Mouse (Mus musculus): ENCODE measurements around the gene Serpinb7. TPM values are rescaled to one million over a fixed set of nuclear protein-coding genes. Genes with fewer than 3 reads are reported as not detected.

The Serpinb7 gene
- polyA plus RNA-seq, 1 experiment from 2014 or later: not detected

GRCm38 (mm10) chr1:107397481-107397880, 2.0 kb upstream of the Serpinb7 start:
- H3K36me3 ChIP-seq: no peaks in the 10 kb centered on the region
- no peak for ATAC-seq (ENCODE audit: low FRiP score)
- WGBS: 61% methylated on average over 1 of the region's 1 CpGs
- H3K4me2 ChIP-seq (replicated peaks): no peak overlapping the region
- no peak overlapping the region for H3K27ac ChIP-seq
- no peaks in the 10 kb centered on the region for H3K4me1 ChIP-seq
- H3K4me3 ChIP-seq: no peak overlapping the region
- H3K9ac ChIP-seq: no peak overlapping the region
- H3K27me3 ChIP-seq: no peaks in the 10 kb centered on the region
- H3K9me3 ChIP-seq (replicated peaks): no peaks in the 10 kb centered on the region

GRCm38 (mm10) chr1:107402082-107402481, 2.6 kb downstream of the Serpinb7 start:
- H3K9me3 ChIP-seq (replicated peaks): no peaks in the 10 kb centered on the region
- H3K4me3 ChIP-seq: no peak overlapping the region
- no peaks in the 10 kb centered on the region for H3K27me3 ChIP-seq
- no peak overlapping the region for H3K4me2 ChIP-seq (replicated peaks)
- no peak overlapping the region for H3K27ac ChIP-seq
- no peak overlapping the region for H3K9ac ChIP-seq
- H3K4me1 ChIP-seq: no peaks in the 10 kb centered on the region
- no peak for ATAC-seq (ENCODE audit: low FRiP score)
- 89% methylated on average over 4 of the region's 4 CpGs for WGBS
- H3K36me3 ChIP-seq: no peaks in the 10 kb centered on the region

- H3K4me3 ChIP-seq: no peak overlapping the region
- H3K27ac ChIP-seq: no peak overlapping the region
- no peaks in the 10 kb centered on the region for H3K4me1 ChIP-seq
- H3K36me3 ChIP-seq: no peaks in the 10 kb centered on the region
- H3K27me3 ChIP-seq: no peaks in the 10 kb centered on the region
- ATAC-seq (ENCODE audit: low FRiP score): no peak
- 42% methylated on average over 1 of the region's 1 CpGs for WGBS
- no peaks in the 10 kb centered on the region for H3K9me3 ChIP-seq (replicated peaks)
- H3K4me2 ChIP-seq (replicated peaks): no peak overlapping the region
- no peak overlapping the region for H3K9ac ChIP-seq
Measured at GRCm38 (mm10) chr1:107414650-107415049, 15.2 kb downstream of the Serpinb7 start.

- Histone ChIP-seq H3K9me3 (replicated peaks) (no peaks in the 10 kb centered on the region), H3K4me3 (no peak overlapping the region), H3K36me3 (no peaks in the 10 kb centered on the region), H3K9ac (no peak overlapping the region), H3K4me2 (replicated peaks) (no peak overlapping the region), H3K4me1 (no peaks in the 10 kb centered on the region), H3K27me3 (no peaks in the 10 kb centered on the region), H3K27ac (no peak overlapping the region)
- no peak for ATAC-seq (ENCODE audit: low FRiP score)
- WGBS: 79% methylated on average over 4 of the region's 4 CpGs
Measured at GRCm38 (mm10) chr1:107422487-107422886, 23.0 kb downstream of the Serpinb7 start.

- Histone ChIP-seq H3K9ac (no peak overlapping the region), H3K9me3 (replicated peaks) (no peaks in the 10 kb centered on the region), H3K27me3 (no peaks in the 10 kb centered on the region), H3K4me2 (replicated peaks) (no peak overlapping the region), H3K27ac (no peak overlapping the region), H3K36me3 (no peaks in the 10 kb centered on the region), H3K4me1 (no peaks in the 10 kb centered on the region), H3K4me3 (no peak overlapping the region)
- no peak for ATAC-seq (ENCODE audit: low FRiP score)
Measured at GRCm38 (mm10) chr1:107431253-107431652, 31.8 kb downstream of the Serpinb7 start.

- no peak overlapping the region for H3K27ac ChIP-seq
- H3K9me3 ChIP-seq (replicated peaks): no peaks in the 10 kb centered on the region
- H3K4me3 ChIP-seq: no peak overlapping the region
- no peaks in the 10 kb centered on the region for H3K36me3 ChIP-seq
- ATAC-seq (ENCODE audit: low FRiP score): no peak
- H3K27me3 ChIP-seq: no peaks in the 10 kb centered on the region
- H3K4me1 ChIP-seq: no peaks in the 10 kb centered on the region
- H3K9ac ChIP-seq: no peak overlapping the region
- H3K4me2 ChIP-seq (replicated peaks): no peak overlapping the region
- 87% methylated on average over 2 of the region's 2 CpGs for WGBS
Measured at GRCm38 (mm10) chr1:107435528-107435927, 36.1 kb downstream of the Serpinb7 start.

- WGBS: 92% methylated on average over 3 of the region's 3 CpGs
Measured at GRCm38 (mm10) chr1:107439462-107439861, 40.0 kb downstream of the Serpinb7 start.

GRCm38 (mm10) chr1:107445352-107445751, 45.9 kb downstream of the Serpinb7 start:
- Histone ChIP-seq H3K4me3 (no peak overlapping the region), H3K9ac (no peak overlapping the region), H3K9me3 (replicated peaks) (no peaks in the 10 kb centered on the region), H3K4me2 (replicated peaks) (no peak overlapping the region), H3K36me3 (no peaks in the 10 kb centered on the region), H3K4me1 (no peaks in the 10 kb centered on the region), H3K27ac (no peak overlapping the region), H3K27me3 (no peaks in the 10 kb centered on the region)
- WGBS: 79% methylated on average over 5 of the region's 5 CpGs
- no peak for ATAC-seq (ENCODE audit: low FRiP score)

More at GRCm38 (mm10) chr1:107439462-107439861, 40.0 kb downstream of the Serpinb7 start:
- Histone ChIP-seq H3K36me3 (no peaks in the 10 kb centered on the region), H3K9me3 (replicated peaks) (no peaks in the 10 kb centered on the region), H3K27ac (no peak overlapping the region), H3K9ac (no peak overlapping the region), H3K4me1 (no peaks in the 10 kb centered on the region), H3K27me3 (no peaks in the 10 kb centered on the region), H3K4me2 (replicated peaks) (no peak overlapping the region), H3K4me3 (no peak overlapping the region)
- no peak for ATAC-seq (ENCODE audit: low FRiP score)

- Histone ChIP-seq H3K4me2 (replicated peaks) (no peak overlapping the region), H3K9ac (no peak overlapping the region), H3K27ac (no peak overlapping the region), H3K9me3 (replicated peaks) (no peaks in the 10 kb centered on the region), H3K27me3 (no peaks in the 10 kb centered on the region), H3K36me3 (no peaks in the 10 kb centered on the region), H3K4me1 (no peaks in the 10 kb centered on the region), H3K4me3 (no peak overlapping the region)
- 86% methylated on average over 3 of the region's 3 CpGs for WGBS
- ATAC-seq (ENCODE audit: low FRiP score): no peak
Measured at GRCm38 (mm10) chr1:107447228-107447931, 47.9 kb downstream of the Serpinb7 start.

- no peak overlapping the region for H3K27ac ChIP-seq
- H3K4me3 ChIP-seq: no peak overlapping the region
- no peak overlapping the region for H3K9ac ChIP-seq
- H3K36me3 ChIP-seq: no peaks in the 10 kb centered on the region
- H3K4me2 ChIP-seq (replicated peaks): no peak overlapping the region
- no peaks in the 10 kb centered on the region for H3K27me3 ChIP-seq
- no peaks in the 10 kb centered on the region for H3K9me3 ChIP-seq (replicated peaks)
- no peak for ATAC-seq (ENCODE audit: low FRiP score)
- H3K4me1 ChIP-seq: no peaks in the 10 kb centered on the region
Measured at GRCm38 (mm10) chr1:107479909-107480308, 80.5 kb downstream of the Serpinb7 start.

GRCm38 (mm10) chr1:107481452-107481851, 82.0 kb downstream of the Serpinb7 start:
- peak; percentile 50 for ATAC-seq (ENCODE audit: low FRiP score)
- Histone ChIP-seq H3K4me1 (no peaks in the 10 kb centered on the region), H3K9ac (no peak overlapping the region), H3K9me3 (replicated peaks) (no peaks in the 10 kb centered on the region), H3K27me3 (no peaks in the 10 kb centered on the region), H3K27ac (no peak overlapping the region), H3K36me3 (no peaks in the 10 kb centered on the region), H3K4me2 (replicated peaks) (peak overlapping the region; percentile 36), H3K4me3 (no peak overlapping the region)
- WGBS: 33% methylated on average over 11 of the region's 11 CpGs

- Histone ChIP-seq H3K4me2 (replicated peaks) (no peak overlapping the region), H3K4me3 (no peak overlapping the region), H3K27me3 (no peaks in the 10 kb centered on the region), H3K9ac (no peak overlapping the region), H3K27ac (no peak overlapping the region), H3K9me3 (replicated peaks) (no peaks in the 10 kb centered on the region), H3K36me3 (no peaks in the 10 kb centered on the region), H3K4me1 (no peaks in the 10 kb centered on the region)
- WGBS: 67% methylated on average over 8 of the region's 8 CpGs
- ATAC-seq (ENCODE audit: low FRiP score): no peak
Measured at GRCm38 (mm10) chr1:107489577-107489976, 90.1 kb downstream of the Serpinb7 start.

GRCm38 (mm10) chr1:107496789-107497188, 97.3 kb downstream of the Serpinb7 start:
- no peak for ATAC-seq (ENCODE audit: low FRiP score)
- H3K36me3 ChIP-seq: no peaks in the 10 kb centered on the region
- 87% methylated on average over 2 of the region's 2 CpGs for WGBS
- H3K4me3 ChIP-seq: no peak overlapping the region
- H3K4me2 ChIP-seq (replicated peaks): no peak overlapping the region
- no peak overlapping the region for H3K9ac ChIP-seq
- no peak overlapping the region for H3K27ac ChIP-seq
- H3K4me1 ChIP-seq: no peaks in the 10 kb centered on the region
- H3K9me3 ChIP-seq (replicated peaks): no peaks in the 10 kb centered on the region
- H3K27me3 ChIP-seq: no peaks in the 10 kb centered on the region
